21 mouse cellular contexts compared by ENCODE assay signal in the genomic region with DNA sequence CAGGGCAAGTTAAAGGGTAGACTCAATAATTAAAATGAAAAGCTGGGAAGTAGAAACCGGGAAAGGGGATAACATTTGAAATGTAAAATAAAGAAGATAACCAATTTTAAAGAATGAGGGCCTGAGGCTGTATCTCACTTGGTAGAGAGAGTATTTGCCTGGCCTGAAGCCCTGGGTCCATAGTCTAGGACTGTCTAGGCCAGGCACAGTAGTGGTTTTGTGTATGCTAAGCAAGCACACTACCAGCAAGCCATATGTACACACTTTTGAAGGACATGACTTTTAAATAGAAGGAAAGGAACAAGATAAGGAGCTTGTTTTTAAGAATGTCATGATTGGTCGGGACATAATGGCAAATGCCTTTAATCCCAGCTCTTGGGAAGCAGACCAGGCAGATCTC. TPM values are rescaled to one million over a fixed set of nuclear protein-coding genes. Genes with fewer than 3 reads are reported as not detected.
DNase-seq lines count a peak whose midpoint lies in the region; ATAC-seq lines count a peak whose summit lies in the region.
"Had no signal": no experiment of that assay in that cellular context is flagged by ENCODE, and none has a peak within 500 bp of the region (broad histone marks: within the 10 kb centered on the region; RNA-seq: fewer than 3 reads in every experiment).

No protein-coding gene starts in this region.

- intact Hi-C loops in heart, postnatal 36 days (cut with DNase I), result no loop called here

- no peak overlapping the region for H3K9ac ChIP-seq in heart, embryonic 12.5 days
- 0 out of 2 replicates have a peak overlapping the region, but pooled peaks have one; percentile 4 for H3K9ac ChIP-seq in kidney, embryonic 16.5 days (replicated peaks; ENCODE audit: low read length)
- no peak overlapping the region for H3K9ac ChIP-seq in kidney, embryonic 14.5 days (ENCODE audit: low read depth, low read length)
- H3K9ac ChIP-seq in embryonic facial prominence, embryonic 15.5 days, result no peak overlapping the region
- H3K9ac ChIP-seq in stomach, embryonic 15.5 days, result no peak overlapping the region
- H3K9ac ChIP-seq: forebrain, embryonic 13.5 days; hindbrain, embryonic 13.5 days; lung, embryonic 15.5 days; midbrain, embryonic 15.5 days; neural tube, embryonic 15.5 days had no signal

- no peaks in the 10 kb centered on the region for H3K9me3 ChIP-seq in heart, embryonic 12.5 days (replicated peaks)
- H3K9me3 ChIP-seq in kidney, embryonic 16.5 days (ENCODE audit: low read length), result no peaks in the 10 kb centered on the region
- no peaks in the 10 kb centered on the region for H3K9me3 ChIP-seq in kidney, embryonic 14.5 days (ENCODE audit: control insufficient read depth, low read length)
- H3K9me3 ChIP-seq in embryonic facial prominence, embryonic 15.5 days (replicated peaks), result no peaks in the 10 kb centered on the region
- no peaks in the 10 kb centered on the region for H3K9me3 ChIP-seq in stomach, embryonic 15.5 days
- H3K9me3 ChIP-seq: forebrain, embryonic 13.5 days; hindbrain, embryonic 13.5 days; lung, embryonic 15.5 days; midbrain, embryonic 10.5 days; midbrain, embryonic 15.5 days; neural tube, embryonic 15.5 days had no signal

- ATAC-seq in heart, embryonic 12.5 days (ENCODE audit: insufficient number of reproducible peaks, low FRiP score), result no peak
- no peak for ATAC-seq in kidney, embryonic 16.5 days (ENCODE audit: low FRiP score, low TSS enrichment)
- no peak for ATAC-seq in kidney, embryonic 14.5 days (ENCODE audit: low FRiP score, low TSS enrichment)
- no peak for ATAC-seq in embryonic facial prominence, embryonic 15.5 days (ENCODE audit: insufficient number of reproducible peaks, low FRiP score, low TSS enrichment, low read depth)
- peak; percentile 51; the same call in 1 of the 2 replicates for ATAC-seq in stomach, embryonic 15.5 days (ENCODE audit: insufficient read depth, low FRiP score, low read depth)
- ATAC-seq in inflammation-experienced regulatory T-cells, adult 6 months, result no peak
- ATAC-seq: forebrain, embryonic 13.5 days; midbrain, embryonic 15.5 days had no signal

- no peak overlapping the region for H3K4me3 ChIP-seq in heart, embryonic 12.5 days
- no peak overlapping the region for H3K4me3 ChIP-seq in kidney, embryonic 16.5 days (ENCODE audit: low read length)
- H3K4me3 ChIP-seq in kidney, embryonic 14.5 days (ENCODE audit: low read length), result no peak overlapping the region
- H3K4me3 ChIP-seq in embryonic facial prominence, embryonic 15.5 days (replicated peaks), result no peak overlapping the region
- H3K4me3 ChIP-seq in stomach, embryonic 15.5 days (replicated peaks), result no peak overlapping the region
- H3K4me3 ChIP-seq: forebrain, embryonic 13.5 days; hindbrain, embryonic 13.5 days; lung, embryonic 15.5 days; midbrain, embryonic 10.5 days; midbrain, embryonic 15.5 days; neural tube, embryonic 15.5 days had no signal

- H3K4me2 ChIP-seq in heart, embryonic 12.5 days, result no peak overlapping the region
- H3K4me2 ChIP-seq in kidney, embryonic 16.5 days (replicated peaks; ENCODE audit: low read depth, low read length), result no peak overlapping the region
- no peak overlapping the region for H3K4me2 ChIP-seq in kidney, embryonic 14.5 days (replicated peaks; ENCODE audit: low read depth, low read length)
- H3K4me2 ChIP-seq in embryonic facial prominence, embryonic 15.5 days (replicated peaks), result no peak overlapping the region
- H3K4me2 ChIP-seq in stomach, embryonic 15.5 days, result no peak overlapping the region
- H3K4me2 ChIP-seq: forebrain, embryonic 13.5 days; hindbrain, embryonic 13.5 days; lung, embryonic 15.5 days; midbrain, embryonic 15.5 days; neural tube, embryonic 15.5 days had no signal

- DNase-seq in heart, postnatal 36 days, result no peak
- DNase-seq: adrenal gland, postnatal 14 days; cerebellum, adult 11-12 months; cerebellum, adult 9-11 months; gastrocnemius, postnatal 10 days; heart, postnatal 4 days; retina, postnatal 1 day; right cerebral cortex, postnatal 14 days had no signal

- H3K4me1 ChIP-seq in heart, embryonic 12.5 days (replicated peaks), result peaks cover 70% of the 10 kb centered on the region
- H3K4me1 ChIP-seq in kidney, embryonic 16.5 days (ENCODE audit: insufficient read depth, low read length), result peaks cover 44% of the 10 kb centered on the region
- H3K4me1 ChIP-seq in kidney, embryonic 14.5 days (ENCODE audit: control insufficient read depth, insufficient read depth, low read length), result peaks cover 34% of the 10 kb centered on the region
- peaks cover 31% of the 10 kb centered on the region for H3K4me1 ChIP-seq in embryonic facial prominence, embryonic 15.5 days
- H3K4me1 ChIP-seq in stomach, embryonic 15.5 days, result peaks cover 32% of the 10 kb centered on the region

- 44% methylated on average over 2 of the region's 2 CpGs for WGBS in heart, embryonic 12.5 days
- 77% methylated on average over 2 of the region's 2 CpGs for WGBS in kidney, embryonic 16.5 days
- 86% methylated on average over 2 of the region's 2 CpGs for WGBS in kidney, embryonic 14.5 days
- WGBS in embryonic facial prominence, embryonic 15.5 days, result 64% methylated on average over 2 of the region's 2 CpGs
- WGBS in stomach, embryonic 15.5 days, result 63% methylated on average over 2 of the region's 2 CpGs

- H3K36me3 ChIP-seq in heart, embryonic 12.5 days, result no peaks in the 10 kb centered on the region
- H3K36me3 ChIP-seq in kidney, embryonic 16.5 days (ENCODE audit: insufficient read depth, low read length), result no peaks in the 10 kb centered on the region
- H3K36me3 ChIP-seq in kidney, embryonic 14.5 days (ENCODE audit: control insufficient read depth, insufficient read depth, low read length), result no peaks in the 10 kb centered on the region
- H3K36me3 ChIP-seq in embryonic facial prominence, embryonic 15.5 days, result no peaks in the 10 kb centered on the region
- no peaks in the 10 kb centered on the region for H3K36me3 ChIP-seq in stomach, embryonic 15.5 days
- H3K36me3 ChIP-seq: hindbrain, embryonic 13.5 days; lung, embryonic 15.5 days; midbrain, embryonic 10.5 days; midbrain, embryonic 15.5 days; neural tube, embryonic 15.5 days had no signal

- no peaks in the 10 kb centered on the region for H3K27me3 ChIP-seq in heart, embryonic 12.5 days (replicated peaks)
- no peaks in the 10 kb centered on the region for H3K27me3 ChIP-seq in kidney, embryonic 16.5 days (ENCODE audit: insufficient read depth, low read length)
- H3K27me3 ChIP-seq in kidney, embryonic 14.5 days (ENCODE audit: control insufficient read depth, insufficient read depth, low read length), result no peaks in the 10 kb centered on the region
- H3K27me3 ChIP-seq in embryonic facial prominence, embryonic 15.5 days, result no peaks in the 10 kb centered on the region
- H3K27me3 ChIP-seq in stomach, embryonic 15.5 days (replicated peaks), result no peaks in the 10 kb centered on the region
- H3K27me3 ChIP-seq: forebrain, embryonic 13.5 days; hindbrain, embryonic 13.5 days; lung, embryonic 15.5 days; midbrain, embryonic 15.5 days; neural tube, embryonic 15.5 days had no signal

- H3K27ac ChIP-seq in heart, embryonic 12.5 days (ENCODE audit: poor library complexity, severe bottlenecking), result peak overlapping the region; percentile 31; the same call in 1 of the 2 replicates
- H3K27ac ChIP-seq in kidney, embryonic 16.5 days (ENCODE audit: low read length), result no peak overlapping the region
- H3K27ac ChIP-seq in kidney, embryonic 14.5 days (ENCODE audit: low read depth, low read length), result no peak overlapping the region
- peak overlapping the region; percentile 65 for H3K27ac ChIP-seq in embryonic facial prominence, embryonic 15.5 days (replicated peaks)
- H3K27ac ChIP-seq in stomach, embryonic 15.5 days, result peak overlapping the region; percentile 35; the same call in 1 of the 2 replicates
- H3K27ac ChIP-seq: forebrain, embryonic 13.5 days; hindbrain, embryonic 13.5 days; lung, embryonic 15.5 days; midbrain, embryonic 10.5 days; midbrain, embryonic 15.5 days; neural tube, embryonic 15.5 days had no signal

RNA-seq across cellular contexts. Expression of gene Ddr1, which starts 4.2 kb away (rescaled TPM):
- polyA plus RNA-seq in heart, embryonic 12.5 days (2016; fragmentation: Nextera tagmentation; extraction: Ambion mirVana), result 162 and 167 TPM in 2 replicates
- 10 to 100 TPM; 29.3 to 37.4 TPM for total RNA-seq in heart, postnatal 36 days (2021)
- 107 and 108 TPM in 2 replicates for polyA plus RNA-seq in kidney, embryonic 16.5 days (2015; fragmentation: Nextera tagmentation; extraction: Ambion mirVana)
- 34.6 and 52.0 TPM in 2 replicates for polyA plus RNA-seq in kidney, embryonic 14.5 days (2014; fragmentation: Nextera tagmentation; extraction: Ambion mirVana)
- 95.1 and 100 TPM in 2 replicates for polyA plus RNA-seq in embryonic facial prominence, embryonic 15.5 days (2015; fragmentation: Nextera tagmentation; extraction: Ambion mirVana)
- 74.0 and 78.4 TPM in 2 replicates for polyA plus RNA-seq in stomach, embryonic 15.5 days (2015; fragmentation: Nextera tagmentation; extraction: Ambion mirVana)
- polyA plus RNA-seq in inflammation-experienced regulatory T-cells, adult 6 months (2017; shearing (Covaris generic)), result 1 to 10 TPM in 1 of 3 experiments, under 1 TPM in 2; 0.65 to 1.1 (median 0.73) TPM
- total RNA-seq: common myeloid progenitor, adult 5-6 weeks had no signal

RNA-seq across cellular contexts. Expression of gene Gtf2h4, which starts 35.1 kb away (rescaled TPM):
- 22.2 and 24.5 TPM in 2 replicates for polyA plus RNA-seq in heart, embryonic 12.5 days (2016; fragmentation: Nextera tagmentation; extraction: Ambion mirVana)
- 10 to 100 TPM; 16.9 to 17.4 TPM for total RNA-seq in heart, postnatal 36 days (2021)
- 51.9 and 55.6 TPM in 2 replicates for polyA plus RNA-seq in kidney, embryonic 16.5 days (2015; fragmentation: Nextera tagmentation; extraction: Ambion mirVana)
- polyA plus RNA-seq in kidney, embryonic 14.5 days (2014; fragmentation: Nextera tagmentation; extraction: Ambion mirVana), result 50.7 and 56.7 TPM in 2 replicates
- polyA plus RNA-seq in embryonic facial prominence, embryonic 15.5 days (2015; fragmentation: Nextera tagmentation; extraction: Ambion mirVana), result 35.4 and 39.5 TPM in 2 replicates
- polyA plus RNA-seq in stomach, embryonic 15.5 days (2015; fragmentation: Nextera tagmentation; extraction: Ambion mirVana), result 36.3 and 39.9 TPM in 2 replicates
- polyA plus RNA-seq in inflammation-experienced regulatory T-cells, adult 6 months (2017; shearing (Covaris generic)), result 10 to 100 TPM; 16.7 to 24.7 (median 17.9) TPM

RNA-seq across cellular contexts. Expression of gene Vars2, which starts 41.2 kb away (rescaled TPM):
- 16.1 and 17.4 TPM in 2 replicates for polyA plus RNA-seq in heart, embryonic 12.5 days (2016; fragmentation: Nextera tagmentation; extraction: Ambion mirVana)
- total RNA-seq in heart, postnatal 36 days (2021), result 10 to 100 TPM; 31.9 to 33.0 TPM
- polyA plus RNA-seq in kidney, embryonic 16.5 days (2015; fragmentation: Nextera tagmentation; extraction: Ambion mirVana), result 19.8 and 21.0 TPM in 2 replicates
- polyA plus RNA-seq in kidney, embryonic 14.5 days (2014; fragmentation: Nextera tagmentation; extraction: Ambion mirVana), result 9.5 and 16.8 TPM in 2 replicates
- 16.6 and 19.0 TPM in 2 replicates for polyA plus RNA-seq in embryonic facial prominence, embryonic 15.5 days (2015; fragmentation: Nextera tagmentation; extraction: Ambion mirVana)
- polyA plus RNA-seq in stomach, embryonic 15.5 days (2015; fragmentation: Nextera tagmentation; extraction: Ambion mirVana), result 18.6 and 21.5 TPM in 2 replicates
- 10 to 100 TPM; 10.4 to 13.2 (median 12.7) TPM for polyA plus RNA-seq in inflammation-experienced regulatory T-cells, adult 6 months (2017; shearing (Covaris generic))

Comparison
In these comparisons a context has a peak if more than half of its experiments do, and no peak if none do; other contexts are left out.
1. H3K27ac ChIP-seq: peak in heart, embryonic 12.5 days (single experiment), embryonic facial prominence, embryonic 15.5 days (single experiment) and stomach, embryonic 15.5 days (single experiment); none in kidney, embryonic 16.5 days (single experiment) and kidney, embryonic 14.5 days (single experiment).
2. RNA of gene Ddr1, which starts 4.2 kb away (polyA plus RNA-seq): 162 to 167 TPM in heart, embryonic 12.5 days, 107 to 108 TPM in kidney, embryonic 16.5 days, 95.1 to 100 TPM in embryonic facial prominence, embryonic 15.5 days, 74.0 to 78.4 TPM in stomach, embryonic 15.5 days and 34.6 to 52.0 TPM in kidney, embryonic 14.5 days; 0.65 to 1.1 TPM in inflammation-experienced regulatory T-cells, adult 6 months; every median in the first group is over 10 times any median in the second.